Mouse (Mus musculus): ENCODE measurements around the gene Ctdspl. TPM values are rescaled to one million over a fixed set of nuclear protein-coding genes. Genes with fewer than 3 reads are reported as not detected.
A peak's percentile ranks its signal among the peaks of the same experiment; 100 is the strongest.

Gene Ctdspl
- polyA plus RNA-seq, 1 experiment from 2014 or later, result 22.9 TPM

DNA sequence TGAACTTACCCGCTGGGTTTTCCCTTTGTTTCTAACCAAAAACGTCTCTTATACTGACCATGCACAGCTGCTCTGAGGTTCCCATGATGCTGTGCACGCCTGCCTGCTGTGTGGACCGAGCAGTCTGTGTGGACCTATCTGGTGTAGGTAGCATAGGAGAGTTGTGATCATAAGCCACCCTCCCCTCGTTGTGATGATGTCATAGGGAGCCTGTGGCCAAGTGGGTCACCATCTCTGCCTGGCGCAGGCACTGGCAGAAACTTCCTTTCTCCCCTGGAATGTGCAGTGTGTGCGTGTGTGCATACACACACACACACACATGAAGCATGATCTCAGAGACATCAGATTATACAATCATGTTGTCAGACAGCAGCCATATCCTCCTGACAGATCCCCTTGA, 50.3 kb downstream of the Ctdspl start:
- no peak for TF ChIP-seq CTCF (IDR thresholded peaks at IDR 0.05; ENCODE audit: low read depth)
- Histone ChIP-seq H3K27me3 (ENCODE audit: insufficient read depth, low read length) (no peaks in the 10 kb centered on the region), H3K4me2 (no peak overlapping the region), H3K36me3 (ENCODE audit: insufficient read depth) (0 out of 2 replicates have a peak, but pooled peaks cover 2% of the 10 kb centered on the region), H3K4me1 (ENCODE audit: insufficient read depth) (peaks cover 31% of the 10 kb centered on the region), H3K9ac (no peak overlapping the region), H3K9me3 (ENCODE audit: low read depth, low read length) (no peaks in the 10 kb centered on the region), H3K27ac (ENCODE audit: low read depth) (0 out of 2 replicates have a peak overlapping the region, but pooled peaks have one; percentile 16), H3K4me3 (ENCODE audit: low read depth, low read length) (no peak overlapping the region)
- ATAC-seq (ENCODE audit: insufficient read depth) (no peak), DNase-seq (no peak)
- WGBS, result 79% methylated on average over 7 of the region's 7 CpGs

DNA sequence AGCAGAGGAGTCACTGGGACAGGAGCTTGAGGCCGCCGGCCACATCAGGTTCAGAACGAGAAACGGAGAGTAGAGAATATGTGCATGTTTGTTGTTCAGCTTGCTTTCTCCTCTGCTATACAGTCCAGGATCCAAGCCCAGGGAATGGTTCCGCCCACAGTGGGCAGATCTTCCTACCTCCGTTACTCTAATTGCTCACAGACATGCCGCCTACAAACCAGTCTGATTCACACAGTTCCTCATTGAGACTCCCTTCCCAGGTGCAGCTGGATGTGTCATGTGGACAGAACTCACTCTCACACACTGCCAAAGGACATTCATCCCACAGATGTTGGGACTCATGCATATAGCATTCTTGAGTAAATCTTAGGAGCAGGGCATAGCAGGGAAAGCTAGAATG, 51.2 kb downstream of the Ctdspl start:
- no peak for DNase-seq
- Histone ChIP-seq H3K9ac (no peak overlapping the region), H3K4me2 (no peak overlapping the region), H3K4me3 (ENCODE audit: low read depth, low read length) (no peak overlapping the region), H3K4me1 (ENCODE audit: insufficient read depth) (peaks cover 31% of the 10 kb centered on the region), H3K9me3 (ENCODE audit: low read depth, low read length) (no peaks in the 10 kb centered on the region), H3K27me3 (ENCODE audit: insufficient read depth, low read length) (no peaks in the 10 kb centered on the region), H3K27ac (ENCODE audit: low read depth) (peak overlapping the region; percentile 60; the same call in 1 of the 2 replicates), H3K36me3 (ENCODE audit: insufficient read depth) (0 out of 2 replicates have a peak, but pooled peaks cover 2% of the 10 kb centered on the region)
- TF ChIP-seq CTCF (IDR thresholded peaks at IDR 0.05; ENCODE audit: low read depth), result no peak
- no peak for ATAC-seq (ENCODE audit: insufficient read depth)
- WGBS, result 95% methylated on average over 7 of the region's 7 CpGs

DNA sequence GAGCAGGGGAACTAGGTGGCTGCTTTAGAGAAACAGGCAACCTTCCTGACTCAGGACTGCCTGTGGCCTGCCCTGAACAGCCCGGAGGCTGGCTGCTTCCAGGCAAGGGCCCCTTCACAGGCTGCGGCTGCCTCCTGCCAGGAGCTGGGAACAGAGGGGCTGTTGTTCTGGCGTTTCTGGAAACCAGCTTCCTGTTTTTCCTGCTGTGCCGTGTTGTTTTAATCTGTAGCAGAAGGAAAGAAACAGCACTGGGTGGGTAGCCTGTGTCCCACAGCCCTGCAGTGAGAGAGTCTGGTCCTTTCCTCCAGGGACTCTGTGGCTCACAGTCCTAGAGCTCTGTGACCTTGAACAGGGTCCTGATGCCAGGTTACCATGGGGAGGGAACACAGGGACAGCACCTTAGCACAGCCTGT, 54.2 kb downstream of the Ctdspl start:
- ATAC-seq (ENCODE audit: insufficient read depth), result peak; percentile 27; the same call in 1 of the 2 replicates

DNA sequence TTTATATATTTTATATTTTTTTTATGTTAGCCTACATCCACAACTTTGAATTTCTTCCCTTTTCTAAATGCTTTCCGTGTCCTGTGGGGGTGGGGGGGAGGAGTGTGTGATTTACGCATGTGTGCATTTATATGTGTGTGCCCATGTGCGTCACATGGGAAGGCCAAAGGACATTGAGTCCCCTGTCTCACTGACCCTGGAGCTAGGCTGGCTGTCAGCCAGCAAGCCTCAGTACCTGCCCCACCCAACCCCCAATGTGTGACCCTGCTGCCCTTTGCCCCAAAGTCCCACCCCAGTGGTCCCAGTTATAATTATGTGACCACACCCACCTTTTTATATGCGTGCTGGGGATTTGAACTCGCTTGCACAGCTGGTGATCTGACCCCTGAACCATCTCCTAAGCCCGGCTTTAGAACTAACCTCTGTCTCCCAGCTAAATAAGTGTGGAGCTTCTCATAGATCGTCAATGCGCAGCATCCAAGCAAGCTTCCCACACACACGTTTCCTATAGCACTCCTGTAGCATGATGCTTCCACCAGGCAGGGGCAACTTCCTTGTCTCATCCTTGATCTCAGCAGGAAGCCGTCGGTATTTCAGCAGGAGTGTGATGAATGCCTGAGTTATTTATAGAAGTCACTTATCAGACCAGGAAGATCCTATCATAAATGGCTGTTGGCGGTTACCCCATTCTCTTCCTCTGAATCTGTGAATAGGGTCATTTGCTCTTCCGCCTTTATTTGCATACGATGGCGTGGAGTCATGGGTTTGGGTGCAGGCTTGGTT, 58.6 kb downstream of the Ctdspl start:
- TF ChIP-seq CTCF (IDR thresholded peaks at IDR 0.05; ENCODE audit: low read depth), result no peak

More for the DNA sequence above, 54.2 kb downstream of the Ctdspl start:
- peak overlapping the region; percentile 23; the same call in 1 of the 2 replicates for H3K9ac ChIP-seq
- 8% methylated on average over 4 of the region's 4 CpGs for WGBS
- no peak for TF ChIP-seq CTCF (IDR thresholded peaks at IDR 0.05; ENCODE audit: low read depth)
- peak; percentile 55 for DNase-seq
- peaks cover 27% of the 10 kb centered on the region for H3K4me1 ChIP-seq (ENCODE audit: insufficient read depth)
- no peaks in the 10 kb centered on the region for H3K27me3 ChIP-seq (ENCODE audit: insufficient read depth, low read length)
- no peak overlapping the region for H3K4me3 ChIP-seq (ENCODE audit: low read depth, low read length)
- H3K9me3 ChIP-seq (ENCODE audit: low read depth, low read length), result no peaks in the 10 kb centered on the region
- H3K36me3 ChIP-seq (ENCODE audit: insufficient read depth), result no peaks in the 10 kb centered on the region
- peak overlapping the region; percentile 86 for H3K27ac ChIP-seq (ENCODE audit: low read depth)
- 0 out of 2 replicates have a peak overlapping the region, but pooled peaks have one; percentile 15 for H3K4me2 ChIP-seq

DNA sequence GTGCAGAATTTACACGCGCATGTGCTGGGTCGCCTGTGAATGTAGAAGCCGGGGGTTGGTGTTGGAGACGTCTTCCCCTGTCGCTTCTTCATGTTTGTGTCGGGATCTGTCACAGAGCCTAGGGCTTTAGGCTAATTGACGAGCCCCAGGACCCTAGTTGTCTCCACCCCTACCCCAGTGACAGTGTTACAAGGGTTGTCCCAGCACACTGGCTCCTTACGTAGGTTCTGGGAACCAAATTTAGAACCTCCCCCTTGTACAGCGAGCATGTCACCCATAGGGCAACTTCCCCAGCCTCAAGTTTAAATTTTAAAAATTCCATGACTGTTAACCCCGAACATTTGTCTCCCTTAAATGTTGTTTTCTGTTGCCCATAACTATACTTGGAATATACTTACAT, 60.0 kb downstream of the Ctdspl start:
- no peak for TF ChIP-seq CTCF (IDR thresholded peaks at IDR 0.05; ENCODE audit: low read depth)
- Histone ChIP-seq H3K4me3 (ENCODE audit: low read depth, low read length) (no peak overlapping the region), H3K4me2 (no peak overlapping the region), H3K27me3 (ENCODE audit: insufficient read depth, low read length) (no peaks in the 10 kb centered on the region), H3K4me1 (ENCODE audit: insufficient read depth) (peaks cover 14% of the 10 kb centered on the region), H3K9me3 (ENCODE audit: low read depth, low read length) (no peaks in the 10 kb centered on the region), H3K9ac (no peak overlapping the region), H3K27ac (ENCODE audit: low read depth) (no peak overlapping the region), H3K36me3 (ENCODE audit: insufficient read depth) (no peaks in the 10 kb centered on the region; the same call in 1 of the 2 replicates)
- DNase-seq (no peak), ATAC-seq (ENCODE audit: insufficient read depth) (no peak)
- WGBS, result 50% methylated on average over 11 of the region's 11 CpGs

More for the DNA sequence above, 58.6 kb downstream of the Ctdspl start:
- DNase-seq (no peak), ATAC-seq (ENCODE audit: insufficient read depth) (no peak)
- H3K4me3 ChIP-seq (ENCODE audit: low read depth, low read length), result no peak overlapping the region
- H3K4me1 ChIP-seq (ENCODE audit: insufficient read depth), result peaks cover 13% of the 10 kb centered on the region
- no peak overlapping the region for H3K9ac ChIP-seq
- H3K27me3 ChIP-seq (ENCODE audit: insufficient read depth, low read length), result no peaks in the 10 kb centered on the region
- no peak overlapping the region for H3K27ac ChIP-seq (ENCODE audit: low read depth)
- H3K4me2 ChIP-seq, result no peak overlapping the region
- H3K9me3 ChIP-seq (ENCODE audit: low read depth, low read length), result no peaks in the 10 kb centered on the region
- WGBS, result 71% methylated on average over 15 of the region's 15 CpGs
- no peaks in the 10 kb centered on the region; the same call in 1 of the 2 replicates for H3K36me3 ChIP-seq (ENCODE audit: insufficient read depth)

DNA sequence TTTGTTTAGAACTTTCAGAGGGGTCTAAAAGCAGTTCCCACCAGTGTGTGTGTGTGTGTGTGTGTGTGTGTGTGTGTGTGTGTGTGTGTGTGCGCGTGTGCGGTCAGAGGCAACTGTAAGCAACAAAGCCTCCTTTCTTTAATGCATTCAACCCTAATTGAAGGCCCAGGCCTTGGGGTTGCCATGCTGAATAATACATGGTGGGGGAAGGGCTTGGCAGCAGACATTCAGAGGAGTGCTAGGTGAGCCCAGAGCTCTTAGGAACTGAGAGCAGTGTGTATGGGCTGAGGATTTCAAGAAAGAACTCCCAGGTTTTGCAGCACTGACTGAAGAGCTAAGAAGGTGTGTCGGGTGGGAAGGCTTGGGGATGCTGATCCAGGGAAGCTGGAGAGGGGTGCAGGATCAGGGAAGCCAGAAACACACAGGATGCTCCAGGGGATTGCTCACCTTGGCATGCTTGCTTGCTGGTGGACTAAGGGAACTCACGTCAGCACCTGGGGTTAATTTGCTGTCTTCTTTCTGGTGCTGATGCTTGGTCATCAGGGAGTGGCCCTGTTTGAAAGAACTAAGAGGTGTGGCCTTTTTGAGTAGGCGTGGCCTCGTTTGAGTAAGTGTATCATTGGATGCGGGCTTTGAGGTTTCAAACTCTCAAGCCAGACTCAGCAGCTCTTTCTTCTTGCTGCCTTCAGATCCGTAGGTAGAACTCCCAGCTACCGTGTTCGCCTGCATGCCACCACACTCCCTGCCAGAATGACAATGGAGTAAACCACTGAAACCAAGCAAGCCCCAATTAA, 62.7 kb downstream of the Ctdspl start:
- no peak overlapping the region for H3K4me2 ChIP-seq
- H3K4me3 ChIP-seq (ENCODE audit: low read depth, low read length), result no peak overlapping the region
- no peaks in the 10 kb centered on the region; the same call in 1 of the 2 replicates for H3K36me3 ChIP-seq (ENCODE audit: insufficient read depth)
- TF ChIP-seq CTCF (IDR thresholded peaks at IDR 0.05; ENCODE audit: low read depth), result no peak
- no peak for DNase-seq
- WGBS, result 90% methylated on average over 11 of the region's 11 CpGs
- no peak overlapping the region for H3K9ac ChIP-seq
- no peaks in the 10 kb centered on the region for H3K27me3 ChIP-seq (ENCODE audit: insufficient read depth, low read length)
- no peak for ATAC-seq (ENCODE audit: insufficient read depth)
- no peak overlapping the region for H3K27ac ChIP-seq (ENCODE audit: low read depth)
- no peaks in the 10 kb centered on the region for H3K9me3 ChIP-seq (ENCODE audit: low read depth, low read length)
- peaks cover 16% of the 10 kb centered on the region for H3K4me1 ChIP-seq (ENCODE audit: insufficient read depth)

DNA sequence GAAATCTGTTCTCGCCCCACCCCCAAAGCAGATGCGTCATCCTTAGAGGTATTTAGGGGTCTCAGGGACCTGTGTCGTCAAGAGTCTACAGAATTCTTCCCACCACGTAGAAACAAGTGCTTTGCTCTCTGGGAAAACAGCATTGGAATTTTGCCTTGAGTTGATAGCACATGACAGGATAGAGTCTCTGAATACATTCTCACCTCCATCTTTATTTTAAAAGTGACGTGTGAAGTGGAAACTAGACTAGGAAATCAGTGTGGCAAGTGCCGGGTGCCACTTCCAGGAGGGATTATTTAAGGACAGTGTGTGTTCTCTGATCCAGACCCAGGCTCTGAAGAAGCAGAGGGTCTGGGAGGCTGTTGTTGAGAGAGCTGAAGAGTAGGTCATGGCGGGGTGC, 64.2 kb downstream of the Ctdspl start:
- ATAC-seq (ENCODE audit: insufficient read depth) (no peak), DNase-seq (no peak)
- H3K9me3 ChIP-seq (ENCODE audit: low read depth, low read length), result no peaks in the 10 kb centered on the region
- H3K36me3 ChIP-seq (ENCODE audit: insufficient read depth), result no peaks in the 10 kb centered on the region; the same call in 1 of the 2 replicates
- H3K4me1 ChIP-seq (ENCODE audit: insufficient read depth), result peaks cover 16% of the 10 kb centered on the region
- no peak overlapping the region for H3K4me2 ChIP-seq
- H3K9ac ChIP-seq, result no peak overlapping the region
- no peak overlapping the region for H3K4me3 ChIP-seq (ENCODE audit: low read depth, low read length)
- TF ChIP-seq CTCF (IDR thresholded peaks at IDR 0.05; ENCODE audit: low read depth), result no peak
- no peaks in the 10 kb centered on the region for H3K27me3 ChIP-seq (ENCODE audit: insufficient read depth, low read length)
- no peak overlapping the region for H3K27ac ChIP-seq (ENCODE audit: low read depth)
- WGBS, result 63% methylated on average over 7 of the region's 7 CpGs

Measured in lung, embryonic 14.5 days (tissue).